ENCODE assay signal across 25 mouse cellular contexts in the genomic region with DNA sequence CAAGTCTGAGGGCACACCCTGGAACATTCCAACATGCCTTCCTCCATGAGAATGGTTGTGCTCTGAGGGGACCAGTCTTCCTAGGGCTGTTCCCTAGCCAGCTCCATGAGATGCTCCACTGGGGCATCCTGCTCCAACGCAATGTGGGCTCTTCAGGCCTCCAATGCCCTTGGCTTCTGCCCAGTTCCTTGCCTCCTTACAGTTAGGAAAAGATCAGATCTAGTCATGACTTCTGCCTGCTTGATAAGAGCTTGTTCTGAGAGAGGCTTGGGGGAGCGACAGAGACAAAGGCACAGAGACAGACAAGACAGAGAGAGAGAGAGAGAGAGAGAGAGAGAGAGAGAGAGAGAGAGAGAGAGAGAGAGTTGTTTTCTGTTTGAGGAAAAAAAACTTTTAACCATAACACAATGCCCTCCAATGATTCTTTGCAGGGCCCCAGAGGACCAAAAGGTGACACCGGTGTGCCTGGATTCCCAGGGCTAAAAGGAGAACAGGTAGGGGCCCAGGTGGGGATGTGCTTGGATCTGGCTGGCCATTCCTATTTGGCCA.
"Had no signal": no experiment of that assay in that cellular context is flagged by ENCODE, and none has a peak within 500 bp of the region (broad histone marks: within the 10 kb centered on the region; RNA-seq: fewer than 3 reads in every experiment).

No protein-coding gene starts in this region.

- H3K4me3 ChIP-seq: heart, adult 2 months; heart, embryonic 13.5 days; heart, embryonic 15.5 days; hindbrain, embryonic 13.5 days; hindbrain, embryonic 15.5 days; kidney, embryonic 15.5 days; limb, embryonic 13.5 days; limb, embryonic 15.5 days; liver, embryonic 12.5 days had no signal

- ATAC-seq: hindbrain, postnatal 0 days; intestine, embryonic 16.5 days; liver, embryonic 12.5 days had no signal

- DNase-seq: gastrocnemius, postnatal 10 days; gastrocnemius, postnatal 36 days; heart, adult 11 months; heart, adult 2 months; heart, postnatal 14 days; heart, postnatal 36 days; kidney, adult 11 months; kidney, adult 2 months; kidney, adult 9 months; kidney, postnatal 14 days; kidney, postnatal 36 days; layer of hippocampus, adult 9-11 months; layer of hippocampus, postnatal 36 days; left cerebral cortex, postnatal 4 days had no signal

- H3K27ac ChIP-seq: heart, adult 2 months; heart, embryonic 13.5 days; heart, embryonic 15.5 days; hindbrain, embryonic 13.5 days; hindbrain, embryonic 15.5 days; hindbrain, postnatal 0 days; kidney, embryonic 15.5 days; kidney, postnatal 0 days; limb, embryonic 13.5 days; limb, embryonic 15.5 days; liver, embryonic 12.5 days had no signal

- H3K36me3 ChIP-seq: heart, embryonic 13.5 days; heart, embryonic 15.5 days; hindbrain, embryonic 13.5 days; hindbrain, embryonic 15.5 days; kidney, embryonic 15.5 days; limb, embryonic 13.5 days; limb, embryonic 15.5 days; liver, embryonic 12.5 days had no signal

- H3K27me3 ChIP-seq: heart, embryonic 13.5 days; heart, embryonic 15.5 days; hindbrain, embryonic 15.5 days; kidney, embryonic 15.5 days; limb, embryonic 13.5 days; limb, embryonic 15.5 days; liver, embryonic 12.5 days had no signal
